Mouse (Mus musculus): ENCODE measurements around the gene Shisa6.

DNA sequence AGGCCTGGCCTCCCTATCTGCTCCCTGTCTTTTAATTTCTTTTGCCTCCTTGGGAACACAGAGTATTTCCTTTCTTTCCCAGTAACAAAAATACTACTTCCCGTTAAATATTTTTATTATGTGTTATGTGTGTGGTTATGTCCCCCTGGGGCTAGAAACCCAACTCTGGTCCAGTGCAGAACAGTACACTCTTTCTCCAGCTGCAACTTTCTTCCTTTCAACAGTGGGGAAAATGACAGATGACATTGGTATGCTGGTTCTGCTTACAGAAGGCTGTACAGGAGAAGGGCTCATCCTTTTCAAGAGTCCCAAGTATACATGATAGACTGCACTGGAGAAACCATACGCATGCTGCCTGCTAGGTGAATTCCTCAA lies 251.1 kb downstream of the Shisa6 start:
- TF ChIP-seq POLR2A (IDR thresholded peaks at IDR 0.05; ENCODE audit: borderline replicate concordance, extremely low read depth, insufficient read depth, insufficient read length, poor library complexity, severe bottlenecking) (no peak), CTCF (IDR thresholded peaks at IDR 0.05; ENCODE audit: borderline replicate concordance, extremely low read depth, insufficient read depth, insufficient read length) (no peak)

Data from brain, embryonic 14.5 days (tissue).